Mouse (Mus musculus) heart, postnatal 14 days (tissue): ENCODE data around the gene Pacsin1. TPM values are rescaled to one million over a fixed set of nuclear protein-coding genes. Genes with fewer than 3 reads are reported as not detected.

Experiments
- DNase-seq, 2 experiments: peaks; one replicate each; pipeline ENCODE4 v3.0.0; 2021 to 2022
- intact Hi-C: fragments of 180-260 bp; cut with DNase I; formaldehyde crosslinking; loops from one replicate; pipeline ENCODE4 v1.15.1; 2025
- total RNA-seq, 2 experiments: library from RNA; stranded (reverse); gene quantifications; 2 replicates each; pipeline ENCODE4 v1.2.3; 2021

The Pacsin1 gene
- total RNA-seq, 2 experiments from 2014 or later, result 0.27 to 0.48 TPM

GRCm38 (mm10) chr17:27718250-27718649 lies 62.9 kb downstream of the Pacsin1 start:
- no peak for DNase-seq
- intact Hi-C loops, result no loop called here

- intact Hi-C loops, result no loop called here
- DNase-seq, result no peak
Measured at GRCm38 (mm10) chr17:27719663-27720062, 64.4 kb downstream of the Pacsin1 start.

GRCm38 (mm10) chr17:27720326-27720725 lies 65.0 kb downstream of the Pacsin1 start:
- intact Hi-C loops, result no loop called here
- no peak for DNase-seq

GRCm38 (mm10) chr17:27721125-27721664 lies 65.9 kb downstream of the Pacsin1 start:
- DNase-seq, result peak; percentile 39 to 44

GRCm38 (mm10) chr17:27724327-27724726 lies 69.0 kb downstream of the Pacsin1 start:
- intact Hi-C loops, result no loop called here
- DNase-seq, result no peak

More at GRCm38 (mm10) chr17:27721125-27721664, 65.9 kb downstream of the Pacsin1 start:
- intact Hi-C loops, result no loop called here

- intact Hi-C loops, result no loop called here
- DNase-seq, result no peak
Measured at GRCm38 (mm10) chr17:27725011-27725410, 69.7 kb downstream of the Pacsin1 start.

GRCm38 (mm10) chr17:27725412-27725811 lies 70.1 kb downstream of the Pacsin1 start:
- intact Hi-C loops, result no loop called here
- no peak for DNase-seq

GRCm38 (mm10) chr17:27726527-27726926 lies 71.2 kb downstream of the Pacsin1 start:
- no peak for DNase-seq
- intact Hi-C loops, result no loop called here

- intact Hi-C loops, result no loop called here
Measured at GRCm38 (mm10) chr17:27728770-27729169, 73.5 kb downstream of the Pacsin1 start, which contains the start of gene Spdef. Spdef (minus strand) TSS chr17:27728955.

GRCm38 (mm10) chr17:27732152-27732551 lies 76.8 kb downstream of the Pacsin1 start:
- no peak for DNase-seq
- intact Hi-C loops, result no loop called here

More at GRCm38 (mm10) chr17:27728770-27729169, 73.5 kb downstream of the Pacsin1 start, which contains the start of gene Spdef:
- DNase-seq, result no peak

- intact Hi-C loops, result no loop called here
- DNase-seq, result no peak
Measured at GRCm38 (mm10) chr17:27732694-27733093, 77.4 kb downstream of the Pacsin1 start.

GRCm38 (mm10) chr17:27734344-27735073 lies 79.2 kb downstream of the Pacsin1 start:
- intact Hi-C loops, result no loop called here
- no peak for DNase-seq

- DNase-seq, result no peak
- intact Hi-C loops, result no loop called here
Measured at GRCm38 (mm10) chr17:27740961-27741360, 85.7 kb downstream of the Pacsin1 start.

- no peak for DNase-seq
- intact Hi-C loops, result no loop called here
Measured at GRCm38 (mm10) chr17:27746446-27746845, 91.1 kb downstream of the Pacsin1 start.

- DNase-seq, result no peak
- intact Hi-C loops, result no loop called here
Measured at GRCm38 (mm10) chr17:27748123-27748522, 92.8 kb downstream of the Pacsin1 start.

GRCm38 (mm10) chr17:27750451-27750942 lies 95.2 kb downstream of the Pacsin1 start:
- intact Hi-C loops, result no loop called here
- DNase-seq, result no peak

GRCm38 (mm10) chr17:27751314-27752202 lies 96.2 kb downstream of the Pacsin1 start:
- DNase-seq, result no peak
- intact Hi-C loops, result no loop called here

GRCm38 (mm10) chr17:27760169-27760568 lies 104.9 kb downstream of the Pacsin1 start:
- no peak for DNase-seq
- intact Hi-C loops, result loop anchor here (5.0 to 10.0 kb wide), 3 partner anchors 108 to 228 kb away; partner anchors contain the start of gene AI413582
